Mouse (Mus musculus) activated CD4-positive, CD25-positive, alpha-beta regulatory T cell (primary cell): ENCODE measurements around the gene Bhmt2. TPM values are rescaled to one million over a fixed set of nuclear protein-coding genes. Genes with fewer than 3 reads are reported as not detected.

Experiments
- polyA plus RNA-seq, 2 experiments: library from polyadenylated mRNA; unstranded; fragments of 100-300 nt; shearing (Covaris generic); gene quantifications; one replicate each; pipeline ENCODE4 v1.2.1; 2017

Bhmt2 gene
- under 1 TPM in 1 of 2 experiments, not detected in 1; 0.23 TPM for polyA plus RNA-seq

DNA sequence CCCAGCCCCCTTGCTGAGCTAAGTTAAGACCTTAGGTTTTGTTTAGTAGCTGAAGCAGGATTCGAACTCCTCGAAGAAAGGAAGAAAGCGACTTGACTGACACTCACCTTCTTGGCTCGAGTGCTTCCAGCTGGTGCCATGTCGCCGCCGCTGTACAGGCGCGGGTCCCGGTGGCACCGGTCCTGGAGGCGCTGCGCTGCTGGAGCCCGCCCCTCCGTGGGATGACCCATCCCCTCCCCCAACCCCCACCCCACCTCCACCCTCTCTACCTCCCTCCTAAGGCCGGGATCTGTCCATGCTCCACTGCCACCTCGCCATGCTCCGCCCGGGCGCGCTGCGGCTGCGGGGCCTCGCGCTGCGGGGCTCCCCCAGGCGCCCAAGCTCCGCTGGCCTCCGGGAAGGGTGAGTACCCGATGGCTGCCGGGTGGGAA is at the start of gene Bhmt2, which contains the start of gene Dmgdh:
Gene Bhmt2 (minus strand): TSS at position 172 of the 431 bp plus-strand sequence.
Gene Dmgdh (plus strand): TSS at position 303 of the 431 bp plus-strand sequence.

DNA sequence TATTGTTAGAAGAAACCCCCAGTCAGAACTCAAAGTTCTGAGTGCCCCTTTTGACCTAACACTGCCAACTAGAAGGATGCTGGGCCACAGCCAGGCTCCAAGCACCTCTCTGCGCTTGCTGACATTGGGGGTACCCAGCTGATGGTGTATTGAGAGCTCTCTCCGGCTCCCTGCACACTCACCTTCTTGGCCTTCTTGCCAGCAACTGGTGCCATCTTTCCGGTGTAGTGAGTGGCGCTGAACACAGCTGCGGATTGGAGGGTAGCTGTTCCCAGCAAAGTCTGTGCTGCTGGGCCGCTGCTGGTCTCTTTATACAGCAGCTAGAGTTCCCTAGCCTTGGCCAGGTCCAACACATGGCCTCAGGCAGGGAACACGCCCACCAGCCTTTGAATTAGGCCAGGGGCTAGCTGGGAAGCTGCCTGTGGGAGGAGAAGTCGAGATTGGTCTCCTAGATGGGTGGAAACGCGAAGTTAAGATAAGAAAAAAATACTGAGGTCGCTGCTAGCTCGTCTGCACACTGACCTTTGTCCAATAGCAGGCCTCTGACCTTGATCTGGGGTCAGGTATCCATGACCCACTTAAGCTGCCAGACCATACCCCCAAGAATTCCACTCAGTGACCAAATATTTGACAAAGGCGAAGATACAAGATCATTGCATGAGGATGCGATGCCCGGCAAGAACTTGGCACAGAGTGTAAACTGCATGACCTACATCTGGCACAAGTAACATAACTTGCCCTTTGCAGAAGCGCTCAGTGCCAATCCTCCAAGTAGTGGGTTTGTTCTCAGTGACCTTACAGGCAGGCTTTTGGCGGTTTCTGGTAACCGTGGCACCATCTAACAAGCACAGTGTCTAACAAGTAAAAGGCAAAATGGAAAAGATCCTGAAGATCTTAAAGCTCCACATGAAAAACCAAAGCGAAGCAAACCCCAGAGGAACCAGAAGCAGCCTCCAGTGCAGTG is 36.5 kb downstream of the Bhmt2 start, which contains the start of gene Bhmt:
Gene Bhmt (minus strand): TSS at position 680 of the 964 bp plus-strand sequence.

Other genes with a start within 250 kb of the Bhmt2 start
- gene Jmy, start 174.5 kb downstream of the Bhmt2 start, polyA plus RNA-seq: 10 to 100 TPM in 1 of 2 experiments, 1 to 10 TPM in 1; 8.3 to 10.8 TPM
- gene Bhmt, start 36.3 kb downstream of the Bhmt2 start, polyA plus RNA-seq: under 1 TPM in 1 of 2 experiments, not detected in 1; 0.21 TPM
- gene Dmgdh, start 131 bp upstream of the Bhmt2 start, polyA plus RNA-seq: not detected
- gene Arsb, start 97.3 kb upstream of the Bhmt2 start, polyA plus RNA-seq: 10 to 100 TPM in 1 of 2 experiments, 1 to 10 TPM in 1; 7.7 to 29.9 TPM